8 mouse cellular contexts compared by ENCODE assay signal in genomic region chr4:124801552-124802308, GRCm38 (mm10). TPM values are rescaled to one million over a fixed set of nuclear protein-coding genes. Genes with fewer than 3 reads are reported as not detected.
DNase-seq lines count a peak whose midpoint lies in the region; ATAC-seq lines count a peak whose summit lies in the region.

Mtf1 (plus strand) TSS chr4:124802104.

- no peaks in the 10 kb centered on the region for H3K27me3 ChIP-seq in intestine, embryonic 16.5 days (replicated peaks; ENCODE audit: control insufficient read depth, insufficient read depth, low read length)

- no peaks in the 10 kb centered on the region for H3K9me3 ChIP-seq in intestine, embryonic 16.5 days (ENCODE audit: control insufficient read depth, low read length)

- H3K4me1 ChIP-seq in intestine, embryonic 16.5 days (ENCODE audit: control insufficient read depth, insufficient read depth, low read length), result peaks cover 10% of the 10 kb centered on the region

- H3K36me3 ChIP-seq in intestine, embryonic 16.5 days (ENCODE audit: control insufficient read depth, insufficient read depth, low read length), result no peaks in the 10 kb centered on the region

- H3K4me2 ChIP-seq in intestine, embryonic 16.5 days (ENCODE audit: low read depth, low read length), result peak within 1 kb of the TSS; percentile 84

- H3K4me3 ChIP-seq in intestine, embryonic 16.5 days (ENCODE audit: low read length), result peak within 1 kb of the TSS; percentile 83

- peak; percentile 91 for DNase-seq in adrenal gland, postnatal 10 days
- DNase-seq in embryo, embryonic 9.5 days (ENCODE audit: extremely low spot score), result peak; percentile 82
- peak; percentile 73 to 93 for DNase-seq in gastrocnemius, postnatal 4 days (ENCODE audit: low spot score in 2 of 2)
- DNase-seq in left cerebral cortex, postnatal 25 days (ENCODE audit: low spot score in 2 of 2), result peak; percentile 86 to 90
- DNase-seq in mesoderm, embryonic 11.5 days (ENCODE audit: low read depth, low spot score), result peak; percentile 93
- peak; percentile 76 for DNase-seq in right cerebral cortex, postnatal 25 days
- DNase-seq in urinary bladder, postnatal 36 days (ENCODE audit: low spot score in 2 of 2), result peak; percentile 70 to 80

- 3% methylated on average over 21 of the region's 21 CpGs for WGBS in intestine, embryonic 16.5 days

- ATAC-seq in intestine, embryonic 16.5 days, result peak; percentile 89

- H3K27ac ChIP-seq in intestine, embryonic 16.5 days (ENCODE audit: low read length), result peak within 1 kb of the TSS; percentile 98

- peak within 1 kb of the TSS; percentile 91 for H3K9ac ChIP-seq in intestine, embryonic 16.5 days (ENCODE audit: low read depth, low read length)

- intact Hi-C loops in left cerebral cortex, postnatal 25 days (cut with DNase I), result loop anchor here (1.0 kb wide), 1 partner anchor 46 kb away; no protein-coding TSS in a partner anchor

RNA-seq across cellular contexts. Expression of gene Mtf1, which starts in this region (rescaled TPM):
- 10 to 100 TPM; 24.0 to 24.7 TPM for total RNA-seq in adrenal gland, postnatal 10 days (2021)
- 10 to 100 TPM; 15.1 to 15.5 TPM for total RNA-seq in gastrocnemius, postnatal 4 days (2021)
- 8.5 and 11.1 TPM in 2 replicates for polyA plus RNA-seq in intestine, embryonic 16.5 days (2015; fragmentation: Nextera tagmentation; extraction: Ambion mirVana)
- total RNA-seq in left cerebral cortex, postnatal 25 days (2021), result 10 to 100 TPM; 25.2 to 29.7 TPM

Comparison
In these comparisons a context has a peak if more than half of its experiments do, and no peak if none do; other contexts are left out.
1. Peak in every context shown above with its lines: DNase-seq, ATAC-seq, H3K4me3 ChIP-seq and H3K27ac ChIP-seq.